Mouse (Mus musculus) neutrophil, adult 59 days (primary cell): Measurements from ENCODE around the gene 4932438A13Rik. TPM values are rescaled to one million over a fixed set of nuclear protein-coding genes. Genes with fewer than 3 reads are reported as not detected.

Source experiments
- total RNA-seq, 2 experiments: library from RNA; stranded (reverse); gene quantifications; 1 replicate in 1 of 2; 2 replicates in 1 of 2; pipeline ENCODE4 v1.2.4; 2023

The 4932438A13Rik gene
- total RNA-seq, result 100 to 1,000 TPM; 114 to 121 TPM

DNA sequence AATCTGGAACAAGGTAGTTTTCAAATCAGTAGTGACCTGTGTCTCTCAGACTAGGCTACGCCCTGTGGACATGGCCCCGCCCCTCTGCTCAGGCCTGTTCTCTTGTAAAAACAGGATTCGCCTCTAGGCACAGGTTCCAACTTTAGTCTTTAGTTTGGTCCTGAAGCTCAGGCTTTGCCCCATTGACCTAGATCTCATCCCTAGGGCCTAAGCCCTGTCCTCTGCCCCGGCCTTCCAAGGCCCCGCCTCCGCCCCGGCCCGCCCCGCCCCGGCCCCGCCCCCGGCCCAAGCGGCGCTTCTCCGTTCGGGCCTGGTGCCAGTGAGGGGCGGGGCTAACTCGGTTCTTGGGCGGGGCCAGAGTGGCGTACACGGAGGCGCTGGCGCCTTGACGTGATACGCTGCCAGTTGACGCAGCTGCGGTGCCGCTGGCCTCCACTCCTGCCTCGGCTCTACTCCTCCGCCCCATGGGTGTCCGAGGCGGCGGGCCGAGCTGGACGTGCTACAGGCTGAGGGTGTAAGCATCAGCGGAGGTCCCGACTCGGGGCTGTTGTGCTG lies at the start of gene 4932438A13Rik:
TSS of gene 4932438A13Rik (plus strand) at position 384 of the 555 bp plus-strand sequence.

DNA sequence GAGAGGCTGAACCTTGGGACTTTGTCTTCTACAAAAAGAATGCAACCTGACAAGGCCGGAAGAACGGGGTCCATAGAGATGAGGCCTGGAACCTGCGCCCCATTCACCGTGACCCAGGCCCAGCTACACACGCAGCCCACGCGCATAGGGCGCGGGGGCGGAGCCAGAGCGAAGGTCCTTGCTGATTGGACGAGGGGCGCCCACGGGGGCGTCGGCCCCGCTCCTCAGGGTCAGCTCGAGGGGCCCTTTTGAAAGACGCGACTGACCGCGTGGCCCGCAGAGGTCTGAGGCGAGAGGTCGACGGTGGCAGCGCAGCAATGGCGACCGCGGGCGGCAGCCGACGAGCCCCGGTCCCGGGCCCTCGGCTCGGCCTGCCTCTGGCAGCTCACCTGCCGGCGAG lies 200.5 kb downstream of the 4932438A13Rik start, which contains the start of gene Adad1:
TSS of gene Adad1 (plus strand) at position 122 of the 400 bp plus-strand sequence.

Other genes starting within 250 kb of the 4932438A13Rik start
- under 1 TPM; 0.51 to 0.71 TPM for gene Bbs7, start 249.6 kb upstream of the 4932438A13Rik start, total RNA-seq
- gene Trpc3, start 172.9 kb upstream of the 4932438A13Rik start, total RNA-seq, result not detected
- gene Adad1, start 200.4 kb downstream of the 4932438A13Rik start, total RNA-seq, result under 1 TPM in 1 of 2 experiments, not detected in 1; 0.20 TPM